ENCODE assay signal across 13 mouse cellular contexts in the genomic region with DNA sequence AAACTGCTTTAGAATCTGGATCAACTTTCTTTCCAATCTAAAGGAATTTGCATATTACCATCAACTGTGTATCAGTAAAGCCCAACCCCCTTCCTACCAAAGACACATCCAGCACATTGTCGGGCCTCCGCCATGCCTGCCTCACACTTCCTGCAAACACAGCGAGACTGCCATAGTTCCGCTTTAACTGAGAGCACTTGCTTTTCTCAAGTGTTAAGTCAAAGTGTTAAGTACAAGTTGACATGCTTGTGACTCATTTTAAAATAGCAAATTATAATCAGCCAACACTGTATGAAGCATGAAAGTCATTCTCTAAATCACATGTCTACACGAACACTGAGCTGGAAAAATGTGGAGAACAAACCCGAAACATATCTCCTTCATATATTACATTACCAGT.
DNase-seq lines count a peak whose midpoint lies in the region; TF ChIP-seq lines count a peak whose summit lies in the region.
"Had no signal": no experiment of that assay in that cellular context is flagged by ENCODE, and none has a peak within 500 bp of the region (broad histone marks: within the 10 kb centered on the region; RNA-seq: fewer than 3 reads in every experiment).

No protein-coding gene starts in this region.

- peak overlapping the region; percentile 70 for H3K27ac ChIP-seq in embryonic fibroblast, embryonic 13.5 days (ENCODE audit: insufficient read depth, low read length)
- H3K27ac ChIP-seq: hindbrain, embryonic 13.5 days; midbrain, embryonic 13.5 days had no signal

- no peak overlapping the region for H3K4me3 ChIP-seq in embryonic fibroblast, embryonic 13.5 days (ENCODE audit: insufficient read depth, low read length)
- H3K4me3 ChIP-seq: erythroblast, embryonic 14.5 days; hindbrain, embryonic 13.5 days; midbrain, embryonic 13.5 days had no signal

- DNase-seq in heart, adult 18-20 months, result peak; percentile 11 to 14
- no peak for DNase-seq in heart, adult 11 months
- DNase-seq in lung, postnatal 36 days, result peak; percentile 6
- DNase-seq in lung, postnatal 14 days, result no peak
- no peak for DNase-seq in kidney, postnatal 36 days
- no peak for DNase-seq in thymus, postnatal 25 days
- DNase-seq: adrenal gland, postnatal 10 days; cerebellum, adult 9-10 months; lung, adult 18-20 months had no signal

- TF ChIP-seq POLR2A in embryonic fibroblast, embryonic 13.5 days (IDR thresholded peaks at IDR 0.05; ENCODE audit: low read depth, low read length), result no peak

- H3K4me1 ChIP-seq in embryonic fibroblast, embryonic 13.5 days (ENCODE audit: control insufficient read depth, insufficient read depth, low read length), result peaks cover 5% of the 10 kb centered on the region; the same call in 1 of the 2 replicates
- H3K4me1 ChIP-seq: midbrain, embryonic 13.5 days had no signal

- no peak for TF ChIP-seq CTCF in embryonic fibroblast, embryonic 13.5 days (IDR thresholded peaks at IDR 0.05; ENCODE audit: borderline replicate concordance, insufficient read depth, low read length)

Comparison
In these comparisons a context has a peak if more than half of its experiments do, and no peak if none do; other contexts are left out.
1. DNase-seq: peak in heart, adult 18-20 months (2 of 2) and lung, postnatal 36 days (single experiment); none in heart, adult 11 months (single experiment), lung, postnatal 14 days (single experiment), kidney, postnatal 36 days (0 of 2) and thymus, postnatal 25 days (single experiment).